Mouse (Mus musculus): ENCODE data around the gene Proser1.
A peak's percentile ranks its signal among the peaks of the same experiment; 100 is the strongest.

Proser1 gene

GRCm38 (mm10) chr3:53463046-53463764, at the start of gene Proser1, which contains the start of gene Nhlrc3:
Proser1 (plus strand) TSS chr3:53463666.
Nhlrc3 (minus strand) TSS chr3:53463332.
- peak; percentile 93 to 94 for DNase-seq (ENCODE audit: low spot score in 2 of 2)

- no peak for DNase-seq (ENCODE audit: low spot score in 2 of 2)
Observed at GRCm38 (mm10) chr3:53413959-53414358, 49.5 kb upstream of the Proser1 start.

DNA sequence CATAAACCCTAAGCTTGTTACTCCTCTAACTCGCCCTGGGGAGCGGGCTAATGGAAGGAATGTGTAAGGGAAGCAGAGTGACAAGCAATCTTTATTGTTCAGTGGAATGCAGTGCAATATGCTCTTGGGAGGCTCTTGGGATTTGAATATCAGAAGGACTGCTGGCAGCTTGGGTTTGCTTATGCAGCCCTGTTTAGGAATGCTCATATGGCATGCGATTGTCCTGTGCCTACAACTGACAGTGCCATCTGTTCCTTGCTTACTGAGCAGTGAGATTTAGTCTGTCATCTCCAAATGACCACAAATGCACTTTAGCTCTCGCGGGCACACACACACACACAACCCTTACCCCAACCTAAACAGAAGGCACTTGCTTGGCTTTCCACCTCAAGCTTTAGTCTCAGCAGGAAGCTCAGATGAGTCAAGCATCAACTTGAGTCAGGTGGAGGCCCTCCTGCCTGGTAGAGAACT, 47.4 kb upstream of the Proser1 start:
- DNase-seq (ENCODE audit: low spot score in 2 of 2), result no peak

DNA sequence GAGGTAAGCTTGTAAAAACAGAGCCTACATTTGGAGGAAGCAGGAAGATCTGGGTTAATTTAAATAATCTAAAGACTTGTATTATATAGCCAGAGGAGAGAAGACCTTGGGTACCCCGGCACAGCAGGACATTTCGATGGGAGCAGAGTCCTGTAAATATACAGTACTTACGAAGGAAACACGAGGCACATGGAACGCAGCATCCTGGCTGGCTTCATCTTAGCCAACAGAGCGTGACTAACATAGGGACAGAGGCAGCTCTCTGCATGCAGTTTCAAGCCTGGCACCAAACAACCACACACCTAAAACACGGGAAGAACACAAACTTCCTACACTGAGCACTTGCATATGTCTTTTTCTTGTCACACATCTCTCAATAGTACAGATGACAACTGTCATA, 45.8 kb upstream of the Proser1 start:
- no peak for DNase-seq (ENCODE audit: low spot score in 2 of 2)

DNA sequence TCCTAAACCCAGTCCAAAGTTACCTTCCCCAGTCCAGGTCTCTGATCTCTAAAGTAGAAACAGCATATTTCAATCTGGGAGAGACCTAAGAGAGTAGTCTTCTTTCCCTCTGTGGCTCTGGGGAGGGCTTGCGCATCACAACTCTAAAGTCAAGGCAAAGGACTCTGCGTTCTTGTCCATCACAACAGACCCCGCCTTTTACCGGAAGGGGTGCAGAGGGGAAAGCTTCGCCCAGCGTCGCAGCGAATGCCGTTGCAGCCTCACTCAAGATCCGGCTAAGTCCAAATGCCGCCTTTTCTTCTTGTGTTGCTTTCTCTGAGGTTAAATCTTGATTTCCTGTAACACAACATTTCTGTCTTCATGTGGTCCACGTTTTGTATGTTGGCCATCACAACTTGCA, 41.8 kb upstream of the Proser1 start:
- no peak for DNase-seq (ENCODE audit: low spot score in 2 of 2)

- no peak for DNase-seq (ENCODE audit: low spot score in 2 of 2)
Observed at GRCm38 (mm10) chr3:53422691-53423090, 40.8 kb upstream of the Proser1 start.

GRCm38 (mm10) chr3:53423576-53423975, 39.9 kb upstream of the Proser1 start:
- no peak for DNase-seq (ENCODE audit: low spot score in 2 of 2)

DNA sequence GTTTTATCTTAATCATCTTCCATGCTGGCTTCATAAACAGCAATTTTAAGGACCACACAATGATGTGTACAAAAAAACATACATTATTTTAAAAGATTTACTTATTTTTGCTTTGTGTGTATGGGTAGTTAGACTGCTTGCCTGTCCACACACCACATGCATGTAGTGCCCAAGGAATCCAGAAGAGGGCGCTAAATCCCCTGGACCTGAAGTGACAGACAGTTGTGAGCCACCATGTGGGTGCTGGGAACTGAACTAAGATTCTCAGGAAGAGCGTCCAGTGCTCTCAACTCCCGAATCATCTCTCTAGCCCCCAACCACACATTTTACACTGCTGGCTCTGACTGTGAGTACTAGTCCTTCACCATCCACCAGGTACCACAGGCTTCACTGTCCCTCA, 28.9 kb upstream of the Proser1 start:
- DNase-seq (ENCODE audit: low spot score in 2 of 2), result no peak

GRCm38 (mm10) chr3:53436550-53436949, 26.9 kb upstream of the Proser1 start:
- no peak for DNase-seq (ENCODE audit: low spot score in 2 of 2)

DNA sequence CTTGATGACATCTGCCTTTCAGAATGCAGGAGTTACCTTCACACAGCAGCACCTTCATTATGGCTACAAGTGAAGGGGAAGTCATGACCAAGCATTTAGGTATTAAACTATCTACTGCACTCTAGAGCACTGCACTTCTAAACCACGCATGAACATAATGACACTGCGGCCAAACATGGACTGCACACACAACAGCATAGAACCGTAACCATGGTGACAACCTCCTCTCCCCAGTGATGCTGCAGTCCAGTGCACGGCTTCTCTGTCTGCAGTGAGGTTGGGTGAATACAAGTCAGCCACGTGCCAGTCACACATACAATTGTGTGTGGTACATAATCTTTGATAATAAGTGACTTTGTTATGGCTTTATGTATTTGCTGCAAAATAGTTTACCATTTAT, 17.9 kb upstream of the Proser1 start:
- DNase-seq (ENCODE audit: low spot score in 2 of 2), result no peak

DNA sequence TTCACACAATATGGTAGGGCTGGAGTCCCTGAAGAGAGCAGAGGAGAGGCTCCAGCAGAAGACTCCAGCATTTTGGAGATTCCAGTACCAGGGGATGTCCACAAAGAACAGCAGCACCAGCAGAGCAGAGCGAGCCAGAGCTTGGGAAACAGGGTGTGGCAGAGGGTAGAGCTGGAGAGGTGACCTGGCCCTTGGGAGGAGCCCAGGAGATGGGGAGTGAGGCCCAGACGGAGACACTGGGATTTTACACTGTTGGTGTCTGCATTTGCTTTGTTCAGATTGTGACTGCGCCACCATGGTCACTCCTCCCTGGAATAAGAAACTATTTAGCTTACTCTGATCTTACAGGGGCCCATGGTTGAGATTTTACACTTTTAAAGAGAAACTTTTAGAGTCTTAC, 16.7 kb upstream of the Proser1 start:
- no peak for DNase-seq (ENCODE audit: low spot score in 2 of 2)

DNA sequence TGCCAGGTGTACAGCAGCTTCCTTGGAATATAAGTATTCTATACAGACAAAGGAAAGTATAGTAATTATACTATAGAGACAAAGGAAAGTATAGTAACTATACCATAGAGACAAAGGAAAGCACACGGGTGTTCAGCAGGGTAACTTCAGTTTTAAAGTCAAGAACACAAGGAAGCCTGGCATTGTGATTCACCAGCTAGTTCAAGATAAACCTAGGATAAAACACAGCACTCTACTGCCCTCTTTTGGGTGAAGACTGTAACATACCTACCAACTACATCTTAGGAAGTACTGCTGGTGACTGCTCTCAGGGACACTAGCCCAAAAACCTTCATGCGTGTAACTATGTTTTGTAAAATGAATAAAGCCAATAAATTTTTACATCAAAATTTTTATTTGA, 15.3 kb upstream of the Proser1 start:
- peak in 1 of 2 experiments; percentile 15 for DNase-seq (ENCODE audit: low spot score in 2 of 2)

DNA sequence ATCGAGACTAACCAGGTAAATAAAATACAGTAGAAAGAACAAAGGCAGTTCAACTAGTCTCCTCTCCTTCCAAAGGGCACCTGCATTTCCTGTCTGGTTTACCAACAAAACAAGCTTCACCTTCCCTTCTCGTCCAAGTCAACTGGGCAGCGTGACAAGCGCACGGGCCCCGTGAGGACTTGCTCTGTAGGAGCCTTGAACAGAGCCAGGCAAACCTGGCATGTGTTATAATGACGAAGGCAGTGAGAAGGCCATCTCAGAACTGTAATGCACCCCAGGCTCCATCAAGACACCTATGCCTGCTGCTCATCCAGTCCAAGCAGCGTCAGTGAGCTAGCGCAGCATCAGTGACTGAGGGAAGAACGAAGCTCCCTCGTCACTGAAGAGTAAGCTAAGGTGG, 12.8 kb upstream of the Proser1 start:
- DNase-seq (ENCODE audit: low spot score in 2 of 2), result no peak

- DNase-seq (ENCODE audit: low spot score in 2 of 2), result peak; percentile 47 to 70
Observed at GRCm38 (mm10) chr3:53452351-53452750, 11.1 kb upstream of the Proser1 start.

GRCm38 (mm10) chr3:53453346-53453745, 10.1 kb upstream of the Proser1 start:
- DNase-seq (ENCODE audit: low spot score in 2 of 2), result no peak

- DNase-seq (ENCODE audit: low spot score in 2 of 2), result no peak
Observed at GRCm38 (mm10) chr3:53454005-53454404, 9.5 kb upstream of the Proser1 start.

DNA sequence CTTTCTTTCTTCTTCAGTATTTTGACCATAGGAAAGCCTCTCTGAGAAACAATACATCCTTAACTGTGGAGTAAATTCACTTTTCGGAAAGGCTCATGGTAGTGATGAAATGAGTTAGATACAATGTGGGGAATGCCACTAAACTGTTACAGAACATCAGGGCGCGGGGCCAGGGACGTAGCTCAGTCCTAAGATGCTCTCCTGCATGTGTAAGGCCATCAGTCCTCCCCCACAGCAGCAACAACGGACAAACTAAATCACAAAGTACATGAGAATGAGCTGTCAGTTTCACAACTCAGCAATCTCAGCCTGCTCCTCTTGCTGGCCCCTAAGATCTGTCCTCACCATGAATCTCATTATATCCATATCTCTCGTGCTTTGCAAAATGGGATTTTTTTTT, 8.9 kb upstream of the Proser1 start:
- no peak for DNase-seq (ENCODE audit: low spot score in 2 of 2)

DNA sequence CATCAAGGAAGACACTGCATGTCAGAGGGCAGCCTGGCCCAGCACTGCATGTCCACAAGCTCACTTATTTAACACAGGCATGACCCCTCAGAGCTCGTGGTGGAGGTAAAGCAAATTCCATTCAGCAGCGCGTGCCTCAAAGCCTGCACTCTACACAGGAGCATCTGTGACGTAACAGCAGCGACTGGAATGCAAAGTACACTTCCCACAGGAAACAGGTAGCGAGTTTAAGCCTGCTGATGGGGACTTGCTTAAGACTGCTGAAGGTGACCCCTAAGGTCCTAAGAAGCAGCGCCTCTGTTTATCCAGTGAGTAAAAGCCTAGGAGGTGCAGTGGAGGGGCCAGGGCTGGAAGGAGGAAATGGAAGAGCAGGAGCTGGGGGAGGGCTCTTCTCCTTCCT, 8.5 kb upstream of the Proser1 start:
- DNase-seq (ENCODE audit: low spot score in 2 of 2), result no peak

DNA sequence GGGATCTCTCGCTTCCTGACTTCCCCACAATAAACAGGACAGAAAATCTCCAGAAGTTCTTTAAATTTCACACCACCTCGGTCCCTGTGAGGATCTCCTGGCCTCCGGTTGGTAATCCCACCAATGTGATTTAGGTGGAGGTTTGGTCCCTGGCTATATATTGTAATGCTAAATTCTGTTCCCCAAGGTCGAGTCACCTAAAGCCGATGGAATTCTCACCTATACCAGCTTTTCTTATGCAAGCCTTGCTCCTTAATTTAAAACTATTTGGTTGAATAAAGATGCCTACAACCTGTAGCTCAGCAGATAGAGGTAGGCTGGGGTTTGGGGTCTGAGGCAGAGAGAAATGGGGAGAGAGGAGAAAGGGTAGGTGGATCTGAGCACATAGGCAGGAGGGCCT, 5.7 kb upstream of the Proser1 start:
- DNase-seq (ENCODE audit: low spot score in 2 of 2), result no peak

GRCm38 (mm10) chr3:53460106-53460505, 3.4 kb upstream of the Proser1 start:
- DNase-seq (ENCODE audit: low spot score in 2 of 2), result no peak

GRCm38 (mm10) chr3:53462701-53463045, 793 bp upstream of the Proser1 start:
- no peak for DNase-seq (ENCODE audit: low spot score in 2 of 2)

GRCm38 (mm10) chr3:53463765-53464114, 274 bp downstream of the Proser1 start:
- no peak for DNase-seq (ENCODE audit: low spot score in 2 of 2)

GRCm38 (mm10) chr3:53464146-53464698, 756 bp downstream of the Proser1 start:
- no peak for DNase-seq (ENCODE audit: low spot score in 2 of 2)

DNA sequence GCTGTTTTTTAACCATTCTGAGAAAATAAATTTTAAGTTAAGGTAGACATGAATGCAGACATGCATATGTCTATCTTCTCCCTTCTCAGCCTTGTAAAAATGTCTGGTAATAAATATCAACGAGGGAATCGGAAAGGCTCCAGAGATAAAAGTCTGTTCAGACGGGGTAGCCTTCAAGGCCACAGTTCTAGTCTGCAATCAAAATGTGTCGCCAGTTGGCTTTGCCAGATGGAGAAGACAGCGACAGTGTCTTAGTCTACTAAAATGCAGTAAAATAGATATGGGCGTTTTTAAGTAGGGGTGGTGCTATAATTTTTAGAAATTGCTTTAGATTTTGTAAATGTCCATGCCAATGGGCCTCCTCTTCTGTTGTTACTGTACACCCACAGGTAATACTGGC, 1.9 kb downstream of the Proser1 start:
- no peak for DNase-seq (ENCODE audit: low spot score in 2 of 2)

All from urinary bladder, adult 18-20 months (tissue).